Mouse (Mus musculus): ENCODE data around the gene Cbx1. TPM values are rescaled to one million over a fixed set of nuclear protein-coding genes. Genes with fewer than 3 reads are reported as not detected.

The Cbx1 gene
- total and polyA plus RNA-seq, 3 experiments = 132 to 368 (median 152) TPM

GRCm38 (mm10) chr11:96847240-96847639 lies 58.3 kb downstream of the Cbx1 start:
- H3K4me1 ChIP-seq (ENCODE audit: control insufficient read depth in 1 of 2, insufficient read depth in 2 of 2, low read length in 2 of 2) = no peaks in the 10 kb centered on the region; a peak in 1 of 4 replicates
- TF ChIP-seq POLR2AphosphoS2 (IDR thresholded peaks at IDR 0.05; ENCODE audit: low read length) (no peak), TBP (IDR thresholded peaks at IDR 0.05; ENCODE audit: low read depth, low read length) (no peak), POLR2A (IDR thresholded peaks at IDR 0.05; ENCODE audit: control insufficient read depth in 1 of 2, insufficient read depth in 1 of 2, low read depth in 1 of 2, low read length in 2 of 2, poor library complexity in 1 of 2) (no peak), ZMIZ1 (IDR thresholded peaks at IDR 0.05; ENCODE audit: low read depth, low read length) (no peak), UBTF (IDR thresholded peaks at IDR 0.05; ENCODE audit: borderline replicate concordance, insufficient read depth, low read depth, low read length) (no peak), ZNF384 (IDR thresholded peaks at IDR 0.05; ENCODE audit: low read depth, low read length) (no peak), MEF2A (IDR thresholded peaks at IDR 0.05; ENCODE audit: extremely low read depth, insufficient replicate concordance, low read depth, low read length, poor library complexity, severe bottlenecking) (no peak), MXI1 (IDR thresholded peaks at IDR 0.05; ENCODE audit: low read depth, low read length) (no peak), GATA1 (IDR thresholded peaks at IDR 0.05; ENCODE audit: low read depth, low read length) (no peak), NRF1 (IDR thresholded peaks at IDR 0.05; ENCODE audit: insufficient read depth, low read depth, low read length, poor library complexity, severe bottlenecking) (no peak), CHD1 (IDR thresholded peaks at IDR 0.05; ENCODE audit: low read depth, low read length) (no peak), SMC3 (IDR thresholded peaks at IDR 0.05; ENCODE audit: low read depth, low read length) (no peak), MAFK (IDR thresholded peaks at IDR 0.05; ENCODE audit: borderline replicate concordance, low read depth, low read length) (no peak), NELFE (IDR thresholded peaks at IDR 0.05; ENCODE audit: low read depth, low read length) (no peak)
- H3K27ac ChIP-seq (ENCODE audit: control insufficient read depth, low read depth, low read length) = no peak overlapping the region
- H3K4me3 ChIP-seq (ENCODE audit: control insufficient read depth in 1 of 2, insufficient read depth in 1 of 2, low read depth in 2 of 2, low read length in 2 of 2) = no peak overlapping the region
- H3K9me3 ChIP-seq (replicated peaks; ENCODE audit: insufficient read depth, low read length) = no peaks in the 10 kb centered on the region
- H3K79me2 ChIP-seq (ENCODE audit: control insufficient read depth, insufficient read depth, low read length, poor library complexity) = no peaks in the 10 kb centered on the region
- no peak for DNase-seq (ENCODE audit: low read depth, low spot score)
- H3K9ac ChIP-seq (ENCODE audit: control insufficient read depth, low read depth, low read length, poor library complexity, severe bottlenecking) = no peak overlapping the region
- peaks cover 0 to 7% of the 10 kb centered on the region in 2 experiments; a peak in 3 of 4 replicates for H3K27me3 ChIP-seq (ENCODE audit: control insufficient read depth in 1 of 2, insufficient read depth in 2 of 2, low read length in 2 of 2)
- H3K36me3 ChIP-seq (ENCODE audit: control insufficient read depth in 1 of 2, insufficient read depth in 2 of 2, low read length in 2 of 2) = no peaks in the 10 kb centered on the region

- no peaks in the 10 kb centered on the region; a peak in 1 of 4 replicates for H3K4me1 ChIP-seq (ENCODE audit: control insufficient read depth in 1 of 2, insufficient read depth in 2 of 2, low read length in 2 of 2)
- no peaks in the 10 kb centered on the region for H3K36me3 ChIP-seq (ENCODE audit: control insufficient read depth in 1 of 2, insufficient read depth in 2 of 2, low read length in 2 of 2)
- no peak for DNase-seq (ENCODE audit: low read depth, low spot score)
- H3K9me3 ChIP-seq (replicated peaks; ENCODE audit: insufficient read depth, low read length) = no peaks in the 10 kb centered on the region
- H3K27me3 ChIP-seq (ENCODE audit: control insufficient read depth in 1 of 2, insufficient read depth in 2 of 2, low read length in 2 of 2) = peaks cover 0 to 6% of the 10 kb centered on the region in 2 experiments; a peak in 3 of 4 replicates
- no peak overlapping the region for H3K9ac ChIP-seq (ENCODE audit: control insufficient read depth, low read depth, low read length, poor library complexity, severe bottlenecking)
- H3K79me2 ChIP-seq (ENCODE audit: control insufficient read depth, insufficient read depth, low read length, poor library complexity) = no peaks in the 10 kb centered on the region
- no peak for TF ChIP-seq USF1 (IDR thresholded peaks at IDR 0.05; ENCODE audit: low read depth, low read length)
- no peak for TF ChIP-seq EP300 (IDR thresholded peaks at IDR 0.05; ENCODE audit: low read depth in 1 of 2, low read length in 2 of 2)
- no peak for TF ChIP-seq ZNF384 (IDR thresholded peaks at IDR 0.05; ENCODE audit: low read depth, low read length)
- no peak for TF ChIP-seq GABPA (IDR thresholded peaks at IDR 0.05; ENCODE audit: low read depth, low read length)
- H3K27ac ChIP-seq (ENCODE audit: control insufficient read depth, low read depth, low read length) = no peak overlapping the region
- no peak overlapping the region for H3K4me3 ChIP-seq (ENCODE audit: control insufficient read depth in 1 of 2, insufficient read depth in 1 of 2, low read depth in 2 of 2, low read length in 2 of 2)
These were observed 59.8 kb downstream of the Cbx1 start for GRCm38 (mm10) chr11:96848694-96849093.

Data from MEL (cell line).